In genomic region chr9:122448342-122448741, GRCm38 (mm10) we compare ENCODE assay signal across 14 mouse cellular contexts.
"Had no signal": no experiment of that assay in that cellular context is flagged by ENCODE, and none has a peak within 500 bp of the region (broad histone marks: within the 10 kb centered on the region; RNA-seq: fewer than 3 reads in every experiment).

No protein-coding gene starts in this region.

- H3K4me3 ChIP-seq: left cerebral cortex, adult 2 months; limb, embryonic 10.5 days; liver, embryonic 12.5 days; megakaryocyte, embryonic 14.5 days; midbrain, embryonic 12.5 days; neural tube, embryonic 12.5 days; stomach, embryonic 15.5 days had no signal

- H3K9ac ChIP-seq: liver, embryonic 12.5 days; lung, embryonic 14.5 days; midbrain, embryonic 12.5 days; neural tube, embryonic 12.5 days; stomach, embryonic 15.5 days had no signal

- H3K4me2 ChIP-seq: liver, embryonic 12.5 days; lung, embryonic 14.5 days; midbrain, embryonic 12.5 days; neural tube, embryonic 12.5 days; stomach, embryonic 15.5 days had no signal

- H3K36me3 ChIP-seq: limb, embryonic 10.5 days; liver, embryonic 12.5 days; midbrain, embryonic 12.5 days; neural tube, embryonic 12.5 days; stomach, embryonic 15.5 days had no signal

- H3K27ac ChIP-seq: left cerebral cortex, adult 2 months; limb, embryonic 10.5 days; liver, embryonic 12.5 days; macrophage; midbrain, embryonic 12.5 days; neural tube, embryonic 12.5 days; stomach, embryonic 15.5 days had no signal

- H3K27me3 ChIP-seq: liver, embryonic 12.5 days; midbrain, embryonic 12.5 days; neural tube, embryonic 12.5 days; stomach, embryonic 15.5 days had no signal

- H3K4me1 ChIP-seq: limb, embryonic 10.5 days; liver, embryonic 12.5 days; megakaryocyte, embryonic 14.5 days; midbrain, embryonic 12.5 days; neural tube, embryonic 12.5 days; stomach, embryonic 15.5 days had no signal

- H3K9me3 ChIP-seq: limb, embryonic 10.5 days; liver, embryonic 12.5 days; midbrain, embryonic 12.5 days; neural tube, embryonic 12.5 days; stomach, embryonic 15.5 days had no signal

- ATAC-seq: liver, embryonic 12.5 days had no signal

- DNase-seq: kidney, adult 8-10 months; kidney, postnatal 25 days; lung, embryonic 14.5 days; lung, postnatal 10 days; thymus, adult 2 months; thymus, postnatal 36 days had no signal
